Mouse (Mus musculus): ENCODE results near the gene Mllt10. TPM values are rescaled to one million over a fixed set of nuclear protein-coding genes. Genes with fewer than 3 reads are reported as not detected.

Mllt10 gene
- total and polyA plus RNA-seq, 3 experiments: 33.3 to 64.1 TPM; not detected in 1

- no peak; the same call in 1 of the 2 replicates for TF ChIP-seq HCFC1 (IDR thresholded peaks at IDR 0.05; ENCODE audit: low read depth, low read length)
- peak in 1 of 2 experiments; percentile 35; a peak in 3 of 4 replicates for TF ChIP-seq POLR2A (IDR thresholded peaks at IDR 0.05; ENCODE audit: control insufficient read depth in 1 of 2, insufficient read depth in 1 of 2, low read depth in 1 of 2, low read length in 2 of 2, poor library complexity in 1 of 2)
- TF ChIP-seq TCF12 (IDR thresholded peaks at IDR 0.05; ENCODE audit: low read depth, low read length): 0 out of 2 replicates have a peak, but pooled peaks have one; percentile 14
- TF ChIP-seq MYC (IDR thresholded peaks at IDR 0.05; ENCODE audit: low read depth, low read length): no peak
- no peak for TF ChIP-seq TBP (IDR thresholded peaks at IDR 0.05; ENCODE audit: low read depth, low read length)
- TF ChIP-seq CTCF (IDR thresholded peaks at IDR 0.05 in 2 of 3, conservative IDR thresholded peaks at IDR 0.05 in 1 of 3; ENCODE audit: control insufficient read depth in 1 of 3, insufficient read depth in 1 of 3, low read depth in 2 of 3, low read length in 3 of 3, poor library complexity in 1 of 3, severe bottlenecking in 1 of 3): no peak
- no peak for TF ChIP-seq RCOR1 (IDR thresholded peaks at IDR 0.05; ENCODE audit: low read depth, low read length)
- no peak for TF ChIP-seq CHD1 (IDR thresholded peaks at IDR 0.05; ENCODE audit: low read depth, low read length)
- no peak for TF ChIP-seq MEF2A (IDR thresholded peaks at IDR 0.05; ENCODE audit: extremely low read depth, insufficient replicate concordance, low read depth, low read length, poor library complexity, severe bottlenecking)
- no peak for TF ChIP-seq JUND (IDR thresholded peaks at IDR 0.05; ENCODE audit: low read depth, low read length)
- TF ChIP-seq RAD21 (IDR thresholded peaks at IDR 0.05; ENCODE audit: low read depth, low read length): no peak
- no peak; the same call in 1 of the 2 replicates for TF ChIP-seq KAT2A (conservative IDR thresholded peaks at IDR 0.05; ENCODE audit: low read depth, low read length)
- TF ChIP-seq MAZ (IDR thresholded peaks at IDR 0.05; ENCODE audit: low read depth, low read length): peak; percentile 93
Observed at GRCm38 (mm10) chr2:18056786-18057255, 1.8 kb downstream of the Mllt10 start (continued).

- H3K36me3 ChIP-seq (ENCODE audit: control insufficient read depth in 1 of 2, insufficient read depth in 2 of 2, low read length in 2 of 2): peaks cover 0 to 18% of the 10 kb centered on the region in 2 experiments; a peak in 2 of 4 replicates
- H3K79me2 ChIP-seq (ENCODE audit: control insufficient read depth, insufficient read depth, low read length, poor library complexity): peaks cover 16% of the 10 kb centered on the region; the same call in 1 of the 2 replicates
- DNase-seq (ENCODE audit: low read depth, low spot score): peak; percentile 74
- H3K27ac ChIP-seq (ENCODE audit: control insufficient read depth, low read depth, low read length): peak overlapping the region; percentile 100
- H3K4me3 ChIP-seq (ENCODE audit: control insufficient read depth in 1 of 2, insufficient read depth in 1 of 2, low read depth in 2 of 2, low read length in 2 of 2): peak overlapping the region; percentile 74 to 85
- H3K27me3 ChIP-seq (ENCODE audit: control insufficient read depth in 1 of 2, insufficient read depth in 2 of 2, low read length in 2 of 2): no peaks in the 10 kb centered on the region
- H3K9ac ChIP-seq (ENCODE audit: control insufficient read depth, low read depth, low read length, poor library complexity, severe bottlenecking): peak overlapping the region; percentile 99
- no peaks in the 10 kb centered on the region for H3K9me3 ChIP-seq (replicated peaks; ENCODE audit: insufficient read depth, low read length)
- TF ChIP-seq BHLHE40 (IDR thresholded peaks at IDR 0.05; ENCODE audit: borderline replicate concordance, low read depth, low read length): 0 out of 2 replicates have a peak, but pooled peaks have one; percentile 4
- no peak for TF ChIP-seq TCF12 (IDR thresholded peaks at IDR 0.05; ENCODE audit: low read depth, low read length)
- peak; percentile 29; the same call in 1 of the 2 replicates for TF ChIP-seq SIN3A (IDR thresholded peaks at IDR 0.05; ENCODE audit: low read length)
- TF ChIP-seq ZNF384 (IDR thresholded peaks at IDR 0.05; ENCODE audit: low read depth, low read length): no peak
- no peak for TF ChIP-seq GATA1 (IDR thresholded peaks at IDR 0.05; ENCODE audit: low read depth, low read length)
- peak; percentile 26; the same call in 1 of the 2 replicates for TF ChIP-seq MXI1 (IDR thresholded peaks at IDR 0.05; ENCODE audit: low read depth, low read length)
- no peak; the same call in 1 of the 2 replicates for TF ChIP-seq KAT2A (conservative IDR thresholded peaks at IDR 0.05; ENCODE audit: low read depth, low read length)
- no peak for TF ChIP-seq RAD21 (IDR thresholded peaks at IDR 0.05; ENCODE audit: low read depth, low read length)
- TF ChIP-seq NRF1 (IDR thresholded peaks at IDR 0.05; ENCODE audit: insufficient read depth, low read depth, low read length, poor library complexity, severe bottlenecking): no peak
- no peak for TF ChIP-seq TAL1 (IDR thresholded peaks at IDR 0.05; ENCODE audit: low read length)
- TF ChIP-seq POLR2A (IDR thresholded peaks at IDR 0.05; ENCODE audit: control insufficient read depth in 1 of 2, insufficient read depth in 1 of 2, low read depth in 1 of 2, low read length in 2 of 2, poor library complexity in 1 of 2): peak; percentile 32 to 56; a peak in 3 of 4 replicates
- TF ChIP-seq MAX (IDR thresholded peaks at IDR 0.05; ENCODE audit: low read length): no peak; the same call in 1 of the 2 replicates
- TF ChIP-seq GABPA (IDR thresholded peaks at IDR 0.05; ENCODE audit: low read depth, low read length): no peak
- no peak for TF ChIP-seq EP300 (IDR thresholded peaks at IDR 0.05; ENCODE audit: low read depth in 1 of 2, low read length in 2 of 2)
- TF ChIP-seq UBTF (IDR thresholded peaks at IDR 0.05; ENCODE audit: borderline replicate concordance, insufficient read depth, low read depth, low read length): 0 out of 2 replicates have a peak, but pooled peaks have one; percentile 48
- peak; percentile 16; the same call in 1 of the 2 replicates for TF ChIP-seq ETS1 (IDR thresholded peaks at IDR 0.05; ENCODE audit: low read depth, low read length)
- peak; percentile 81; the same call in 1 of the 2 replicates for TF ChIP-seq CHD1 (IDR thresholded peaks at IDR 0.05; ENCODE audit: low read depth, low read length)
- TF ChIP-seq NELFE (IDR thresholded peaks at IDR 0.05; ENCODE audit: low read depth, low read length): no peak
- no peak for TF ChIP-seq POLR2AphosphoS2 (IDR thresholded peaks at IDR 0.05; ENCODE audit: low read length)
- TF ChIP-seq ELF1 (IDR thresholded peaks at IDR 0.05; ENCODE audit: low read depth, low read length): no peak
- H3K4me1 ChIP-seq (ENCODE audit: control insufficient read depth in 1 of 2, insufficient read depth in 2 of 2, low read length in 2 of 2): peaks cover 9 to 13% of the 10 kb centered on the region in 2 experiments; a peak in 3 of 4 replicates
Observed at GRCm38 (mm10) chr2:18057336-18058145, 2.5 kb downstream of the Mllt10 start.

Measured in MEL (cell line).